Mouse (Mus musculus) frontal cortex, adult 2 months (tissue): Measurements from ENCODE around the gene Gm21750. TPM values are rescaled to one million over a fixed set of nuclear protein-coding genes. Genes with fewer than 3 reads are reported as not detected.
A peak's percentile ranks its signal among the peaks of the same experiment; 100 is the strongest.
"Not testable (repeated sequence)": the region's sequence is repeated elsewhere in the genome, so short reads cannot be mapped to it uniquely, and the experiment has no call there.

ENCODE experiments used
- DNase-seq, 2 experiments: peaks; one replicate each; pipeline ENCODE4 v3.0.0; 2022; ENCODE audit warnings: low spot score in 1 of 2; ENCODE audit errors: extremely low spot score in 1 of 2
- polyA plus RNA-seq: library from polyadenylated mRNA; depleted of rRNA; stranded (reverse); fragments of >200 nt; gene quantifications from 2 replicates; pipeline ENCODE4 v1.2.3, GENCODE M21; 2012; rRNA removed

Gene Gm21750
- polyA plus RNA-seq: not detected in 2 replicates

- not testable (repeated sequence) for DNase-seq
Observed at GRCm38 (mm10) chr14:73660925-73661324, at the start of gene Gm21750. Gm21750 (plus strand) TSS chr14:73661225.

- not testable (repeated sequence) for DNase-seq
Observed at GRCm38 (mm10) chr14:73614961-73615360, 46.1 kb upstream of the Gm21750 start.

GRCm38 (mm10) chr14:73620880-73621279 lies 40.1 kb upstream of the Gm21750 start:
- peak; percentile 23 to 50 for DNase-seq

- no peak for DNase-seq
Observed at GRCm38 (mm10) chr14:73622988-73623387, 38.0 kb upstream of the Gm21750 start.

GRCm38 (mm10) chr14:73625469-73625868 lies 35.6 kb upstream of the Gm21750 start:
- no peak for DNase-seq

- DNase-seq: no peak
Observed at GRCm38 (mm10) chr14:73631511-73631910, 29.5 kb upstream of the Gm21750 start.

GRCm38 (mm10) chr14:73632648-73633263 lies 28.3 kb upstream of the Gm21750 start:
- peak; percentile 8 to 52 for DNase-seq

- DNase-seq: no peak
Observed at GRCm38 (mm10) chr14:73634356-73634755, 26.7 kb upstream of the Gm21750 start.

GRCm38 (mm10) chr14:73637460-73637859 lies 23.6 kb upstream of the Gm21750 start:
- no peak for DNase-seq

GRCm38 (mm10) chr14:73650179-73650578 lies 10.8 kb upstream of the Gm21750 start:
- DNase-seq: no peak

- peak; percentile 46 to 52 for DNase-seq
Observed at GRCm38 (mm10) chr14:73670091-73670490, 9.1 kb downstream of the Gm21750 start.

- DNase-seq: peak; percentile 49 to 63
Observed at GRCm38 (mm10) chr14:73687726-73688125, 26.7 kb downstream of the Gm21750 start.

GRCm38 (mm10) chr14:73688427-73688826 lies 27.4 kb downstream of the Gm21750 start:
- DNase-seq: no peak

GRCm38 (mm10) chr14:73700256-73700655 lies 39.2 kb downstream of the Gm21750 start:
- peak in 1 of 2 experiments; percentile 42 for DNase-seq

GRCm38 (mm10) chr14:73709412-73710110 lies 48.5 kb downstream of the Gm21750 start:
- DNase-seq: peak; percentile 76 to 78

Other genes starting within 250 kb of the Gm21750 start
- gene Med4, start 151.2 kb upstream of the Gm21750 start, polyA plus RNA-seq: 39.8 and 43.5 TPM in 2 replicates
- 102 and 127 TPM in 2 replicates for gene Sucla2, start 135.9 kb upstream of the Gm21750 start, polyA plus RNA-seq
- 3.6 and 3.9 TPM in 2 replicates for gene Nudt15, start 113.0 kb upstream of the Gm21750 start, polyA plus RNA-seq